Comparison of ENCODE assay signal across 8 mouse cellular contexts in the genomic region with DNA sequence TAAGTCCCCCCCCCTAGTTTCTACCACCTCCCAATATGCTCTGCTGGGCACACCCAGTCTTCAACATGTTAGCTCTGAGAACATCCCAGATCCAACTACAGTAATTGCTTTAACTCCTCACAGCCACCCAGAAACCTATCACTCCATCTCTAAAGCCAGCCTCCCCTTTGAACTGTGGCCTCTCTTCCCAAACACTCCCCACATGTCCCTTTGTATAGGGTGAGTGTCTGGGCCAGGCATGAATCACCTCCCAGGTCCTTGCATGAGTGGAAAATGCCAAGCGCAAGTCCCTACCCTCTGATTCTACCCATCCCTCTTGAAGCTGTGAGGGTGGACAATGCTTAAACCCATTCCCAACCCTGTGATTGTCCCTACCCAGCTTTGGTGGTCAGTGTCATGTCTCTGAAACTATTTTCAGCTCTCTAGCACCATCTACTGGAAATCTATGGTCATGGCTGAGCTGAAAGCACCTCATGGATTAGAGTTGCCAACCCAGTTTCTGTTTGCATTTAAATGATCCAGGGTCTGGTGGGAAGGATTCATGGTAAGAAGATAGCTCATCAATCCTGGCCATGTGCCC.
DNase-seq lines count a peak whose midpoint lies in the region; ATAC-seq and TF ChIP-seq lines count a peak whose summit lies in the region.

No protein-coding gene starts in this region.

- no peak overlapping the region for H3K4me3 ChIP-seq in embryonic facial prominence, embryonic 12.5 days
- no peak overlapping the region for H3K4me3 ChIP-seq in hindbrain, embryonic 16.5 days (ENCODE audit: low read length)
- no peak overlapping the region for H3K4me3 ChIP-seq in midbrain, postnatal 0 days (ENCODE audit: low read depth, low read length)

- peak; percentile 83 for DNase-seq in heart, adult 11 months
- no peak for DNase-seq in heart, postnatal 25 days (ENCODE audit: low spot score)
- no peak for DNase-seq in Patski (ENCODE audit: low read depth, low spot score)
- peak; percentile 18 for DNase-seq in left cerebral cortex, postnatal 36 days (ENCODE audit: low spot score in 2 of 2)
- DNase-seq in midbrain, postnatal 0 days (ENCODE audit: low spot score), result peak; percentile 89
- no peak for DNase-seq in spleen, postnatal 14 days (ENCODE audit: low spot score in 2 of 2)

- TF ChIP-seq CTCF in Patski (IDR thresholded peaks at IDR 0.05), result peak; percentile 76
- TF ChIP-seq CTCF in midbrain, postnatal 0 days (IDR thresholded peaks at IDR 0.05), result peak; percentile 95

- CTCF ChIA-PET in Patski (lab: Charles Lee), result interaction anchor here (0.6 to 1.9 kb wide), 10 partner anchors 9 to 67 kb away, joined by 3 to 6 read pairs (median 4); no protein-coding TSS in a partner anchor

- peak; percentile 76 for ATAC-seq in Patski
- peak; percentile 48; the same call in 1 of the 2 replicates for ATAC-seq in embryonic facial prominence, embryonic 12.5 days (ENCODE audit: insufficient number of reproducible peaks, insufficient read depth, low FRiP score, low TSS enrichment)
- peak; percentile 78 for ATAC-seq in hindbrain, embryonic 16.5 days
- peak; percentile 34; the same call in 1 of the 2 replicates for ATAC-seq in midbrain, postnatal 0 days (ENCODE audit: low FRiP score)

- no peaks in the 10 kb centered on the region for H3K9me3 ChIP-seq in embryonic facial prominence, embryonic 12.5 days
- no peaks in the 10 kb centered on the region for H3K9me3 ChIP-seq in hindbrain, embryonic 16.5 days (ENCODE audit: control insufficient read depth, low read length)
- no peaks in the 10 kb centered on the region for H3K9me3 ChIP-seq in midbrain, postnatal 0 days (ENCODE audit: low read length)

- intact Hi-C loops in heart, postnatal 25 days (cut with DNase I), result loop anchor here (2.0 to 5.0 kb wide), 2 partner anchors 1206 to 1386 kb away; no protein-coding TSS in a partner anchor
- intact Hi-C loops in left cerebral cortex, postnatal 36 days (cut with DNase I), result loop anchor here (5.0 kb wide), 2 partner anchors 1201 to 1386 kb away; no protein-coding TSS in a partner anchor

- POLR2A ChIA-PET in Patski (lab: Charles Lee), result no interaction called here

- H3K9ac ChIP-seq in embryonic facial prominence, embryonic 12.5 days, result no peak overlapping the region
- H3K9ac ChIP-seq in hindbrain, embryonic 16.5 days (ENCODE audit: low read depth, low read length), result no peak overlapping the region
- H3K9ac ChIP-seq in midbrain, postnatal 0 days (replicated peaks; ENCODE audit: low read length, poor library complexity, severe bottlenecking), result no peak overlapping the region

- H3K4me2 ChIP-seq in embryonic facial prominence, embryonic 12.5 days (replicated peaks), result no peak overlapping the region
- no peak overlapping the region for H3K4me2 ChIP-seq in hindbrain, embryonic 16.5 days (ENCODE audit: low read length)
- H3K4me2 ChIP-seq in midbrain, postnatal 0 days (ENCODE audit: low read depth, low read length, poor library complexity, severe bottlenecking), result no peak overlapping the region

- H3K36me3 ChIP-seq in embryonic facial prominence, embryonic 12.5 days, result no peaks in the 10 kb centered on the region
- no peaks in the 10 kb centered on the region for H3K36me3 ChIP-seq in hindbrain, embryonic 16.5 days (ENCODE audit: control insufficient read depth, insufficient read depth, low read length)
- H3K36me3 ChIP-seq in midbrain, postnatal 0 days (ENCODE audit: insufficient read depth, low read length), result no peaks in the 10 kb centered on the region

- H3K4me1 ChIP-seq in embryonic facial prominence, embryonic 12.5 days, result no peaks in the 10 kb centered on the region
- H3K4me1 ChIP-seq in hindbrain, embryonic 16.5 days (ENCODE audit: control insufficient read depth, insufficient read depth, low read depth, low read length), result peaks cover 2% of the 10 kb centered on the region; the same call in 1 of the 2 replicates
- no peaks in the 10 kb centered on the region for H3K4me1 ChIP-seq in midbrain, postnatal 0 days (ENCODE audit: insufficient read depth, low read length)

- WGBS in embryonic facial prominence, embryonic 12.5 days, result 84% methylated on average over 1 of the region's 1 CpGs
- WGBS in hindbrain, embryonic 16.5 days, result 67% methylated on average over 1 of the region's 1 CpGs
- 85% methylated on average over 1 of the region's 1 CpGs for WGBS in midbrain, postnatal 0 days

- in situ Hi-C loops in Patski (cut with MboI; ENCODE audit: low pct_unique_long_range_greater_than_20kb), result no loop called here

- no peak overlapping the region for H3K27ac ChIP-seq in embryonic facial prominence, embryonic 12.5 days
- no peak overlapping the region for H3K27ac ChIP-seq in hindbrain, embryonic 16.5 days (ENCODE audit: low read depth, low read length)
- no peak overlapping the region for H3K27ac ChIP-seq in midbrain, postnatal 0 days (ENCODE audit: low read depth, low read length)

- peaks cover 4% of the 10 kb centered on the region for H3K27me3 ChIP-seq in Patski
- no peaks in the 10 kb centered on the region for H3K27me3 ChIP-seq in embryonic facial prominence, embryonic 12.5 days
- H3K27me3 ChIP-seq in hindbrain, embryonic 16.5 days (replicated peaks; ENCODE audit: control insufficient read depth, insufficient read depth, low read length), result no peaks in the 10 kb centered on the region
- H3K27me3 ChIP-seq in midbrain, postnatal 0 days (ENCODE audit: insufficient read depth, low read length), result no peaks in the 10 kb centered on the region; the same call in 1 of the 2 replicates

Comparison
In these comparisons a context has a peak if more than half of its experiments do, and no peak if none do; other contexts are left out.
1. DNase-seq: peak in heart, adult 11 months (single experiment), left cerebral cortex, postnatal 36 days (2 of 2) and midbrain, postnatal 0 days (single experiment); none in heart, postnatal 25 days (single experiment), Patski (single experiment) and spleen, postnatal 14 days (0 of 2).
2. Peak in every context shown above with its lines, with median percentiles within 50 percentile points of each other: ATAC-seq.